Mouse (Mus musculus) forebrain, embryonic 13.5 days (tissue): ENCODE results near the gene Dcx. TPM values are rescaled to one million over a fixed set of nuclear protein-coding genes. Genes with fewer than 3 reads are reported as not detected.
A peak's percentile ranks its signal among the peaks of the same experiment; 100 is the strongest.

Experiments used
- ATAC-seq: fragments of 200-750 bp; cut with Nextera tagmentation; 2 replicates; pipeline ENCODE4 v1.8.0; 2017
- H3K27ac ChIP-seq: fragments of 300-500 bp; sonication (generic); 2 replicates; pipeline ENCODE4 v1.5.1; 2015; ENCODE audit warnings: inconsistent platforms, mild to moderate bottlenecking, moderate library complexity
- H3K27me3 ChIP-seq: fragments of 300-500 bp; sonication (generic); 2 replicates; pipeline ENCODE4 v1.6.1; 2015; ENCODE audit warnings: mild to moderate bottlenecking, inconsistent platforms
- H3K36me3 ChIP-seq: fragments of 300-500 bp; sonication (generic); 2 replicates; pipeline ENCODE4 v1.6.1; 2015; ENCODE audit warnings: mild to moderate bottlenecking, inconsistent platforms; ENCODE audit not compliant: poor library complexity, severe bottlenecking
- H3K4me1 ChIP-seq: fragments of 300-500 bp; sonication (generic); 2 replicates; pipeline ENCODE4 v1.6.1; 2015; ENCODE audit warnings: inconsistent platforms
- H3K4me2 ChIP-seq: fragments of 300-500 bp; sonication (generic); 2 replicates; pipeline ENCODE4 v1.6.1; 2015; ENCODE audit warnings: inconsistent platforms, mild to moderate bottlenecking, moderate library complexity
- H3K4me3 ChIP-seq: fragments of 300-500 bp; sonication (generic); 2 replicates; pipeline ENCODE4 v1.5.1; 2015; ENCODE audit warnings: mild to moderate bottlenecking, inconsistent platforms
- H3K9ac ChIP-seq: fragments of 300-500 bp; sonication (generic); 2 replicates; pipeline ENCODE4 v1.6.1; 2015; ENCODE audit warnings: mild to moderate bottlenecking, inconsistent platforms
- H3K9me3 ChIP-seq: fragments of 300-500 bp; sonication (generic); replicated peaks from 2 replicates; pipeline ENCODE4 v1.6.1; 2016; ENCODE audit warnings: inconsistent platforms
- WGBS: fragments of 180-500 bp; shearing (Covaris S2); methylation state at CpG from one replicate; pipeline ENCODE4 v1.1.7; 2015; 5-methylcytosine and 5-hydroxymethylcytosine counted together
- polyA plus RNA-seq: library from polyadenylated mRNA; unstranded; fragments of >200 nt; fragmentation: Nextera tagmentation; extraction: Ambion mirVana; gene quantifications from 2 replicates; pipeline ENCODE4 v1.2.1, GENCODE M21; 2015

Gene Dcx
- polyA plus RNA-seq, 1 experiment from 2014 or later = 196 TPM

DNA sequence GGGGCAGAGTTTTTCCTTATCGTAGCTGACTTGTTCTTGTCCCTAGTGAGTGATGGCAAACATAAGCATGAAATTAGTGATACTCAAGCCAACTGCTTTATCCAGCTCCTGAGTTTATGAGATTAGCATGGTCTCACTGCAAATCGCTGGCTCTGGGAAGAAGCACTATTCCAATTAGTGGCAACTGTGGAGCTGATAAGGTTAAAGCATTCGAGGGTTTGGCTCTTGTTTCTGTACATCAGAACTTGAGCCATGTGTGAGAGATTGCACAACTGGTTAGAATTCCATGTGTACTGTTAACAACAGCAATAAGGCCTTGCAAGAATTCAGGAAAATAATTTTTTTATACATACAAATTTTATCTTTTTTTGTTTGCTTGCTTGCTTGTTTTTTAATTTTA is 39.9 kb downstream of the Dcx start:
- 56% methylated on average over 3 of the region's 3 CpGs for WGBS
- no peak overlapping the region for H3K4me2 ChIP-seq
- H3K36me3 ChIP-seq = no peaks in the 10 kb centered on the region
- no peaks in the 10 kb centered on the region for H3K9me3 ChIP-seq
- ATAC-seq = no peak
- no peak overlapping the region for H3K27ac ChIP-seq
- H3K4me3 ChIP-seq = no peak overlapping the region
- no peaks in the 10 kb centered on the region for H3K27me3 ChIP-seq
- H3K4me1 ChIP-seq = peaks cover 6% of the 10 kb centered on the region; the same call in 1 of the 2 replicates
- no peak overlapping the region for H3K9ac ChIP-seq

DNA sequence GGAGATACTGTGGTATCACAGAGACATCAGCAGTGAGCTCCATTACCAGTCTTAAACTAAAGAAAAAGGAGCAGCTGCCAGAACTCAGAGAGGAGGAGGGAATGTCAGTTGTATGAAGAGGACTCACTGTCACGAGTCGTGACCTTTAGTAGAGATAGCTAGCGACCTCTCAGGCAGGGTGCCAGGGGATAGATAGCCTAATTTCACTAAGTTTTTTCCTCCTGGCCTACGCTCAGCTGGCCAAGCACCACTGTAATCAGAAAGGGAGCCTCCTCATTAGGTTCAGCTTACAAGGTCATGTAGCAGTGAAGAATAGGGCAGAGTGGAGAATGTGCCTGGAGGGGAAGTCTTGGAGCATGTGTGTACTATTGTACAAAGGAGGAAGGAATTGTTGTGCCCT is 47.3 kb downstream of the Dcx start:
- H3K4me1 ChIP-seq = peaks cover 22% of the 10 kb centered on the region
- ATAC-seq = no peak
- H3K27me3 ChIP-seq = peaks cover 8% of the 10 kb centered on the region; the same call in 1 of the 2 replicates
- H3K9me3 ChIP-seq = no peaks in the 10 kb centered on the region
- H3K36me3 ChIP-seq = no peaks in the 10 kb centered on the region
- H3K9ac ChIP-seq = no peak overlapping the region
- 67% methylated on average over 4 of the region's 4 CpGs for WGBS
- no peak overlapping the region for H3K4me3 ChIP-seq
- no peak overlapping the region for H3K27ac ChIP-seq
- no peak overlapping the region for H3K4me2 ChIP-seq

DNA sequence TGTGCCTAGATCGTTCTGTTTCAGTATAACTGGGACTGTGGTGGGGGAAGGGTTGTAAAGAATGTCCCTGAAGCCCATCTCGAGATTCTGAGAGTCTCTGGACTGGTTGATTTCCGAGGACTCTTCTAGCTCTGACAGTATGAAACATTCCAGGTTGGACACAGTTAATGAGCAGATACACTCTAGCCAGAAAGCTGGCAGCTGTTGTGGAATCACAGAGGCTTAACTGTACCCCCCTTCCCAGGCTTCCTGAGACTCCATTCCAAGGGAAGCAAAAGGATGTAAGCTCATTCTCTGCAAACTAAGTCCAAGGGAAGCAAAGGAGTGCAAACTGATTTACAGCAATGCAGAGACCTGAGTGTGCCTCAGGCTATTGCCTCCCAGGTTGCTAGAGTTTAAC is 48.2 kb downstream of the Dcx start:
- WGBS = 36% methylated on average over 3 of the region's 3 CpGs
- no peak overlapping the region for H3K9ac ChIP-seq

DNA sequence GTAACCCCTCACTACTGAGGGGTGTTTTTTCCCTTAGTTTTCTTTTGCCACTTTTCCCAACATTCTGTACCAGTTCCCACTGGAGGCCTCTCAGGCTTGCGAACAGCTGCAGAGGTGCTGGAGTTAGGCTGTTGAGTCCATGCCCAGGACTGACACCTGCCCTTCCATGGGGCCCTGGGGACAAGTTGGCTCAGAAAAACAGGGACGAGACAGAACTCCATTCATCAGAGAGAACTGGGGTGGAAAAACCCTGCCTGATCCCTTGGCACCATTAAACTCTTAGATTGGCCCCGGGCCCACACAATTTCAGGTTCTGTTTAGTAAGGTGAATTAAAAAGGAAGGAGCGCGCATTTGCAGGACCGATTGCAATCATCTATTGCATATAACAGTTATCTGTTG is 48.8 kb downstream of the Dcx start:
- H3K27ac ChIP-seq = no peak overlapping the region
- no peak overlapping the region for H3K9ac ChIP-seq
- ATAC-seq = no peak; the same call in 1 of the 2 replicates
- peaks cover 8% of the 10 kb centered on the region; the same call in 1 of the 2 replicates for H3K27me3 ChIP-seq
- H3K36me3 ChIP-seq = no peaks in the 10 kb centered on the region
- no peak overlapping the region for H3K4me2 ChIP-seq
- H3K4me3 ChIP-seq = no peak overlapping the region
- no peaks in the 10 kb centered on the region for H3K9me3 ChIP-seq
- 73% methylated on average over 6 of the region's 6 CpGs for WGBS
- H3K4me1 ChIP-seq = peaks cover 22% of the 10 kb centered on the region

More for the DNA sequence above, 48.2 kb downstream of the Dcx start:
- ATAC-seq = no peak
- Histone ChIP-seq H3K36me3 (no peaks in the 10 kb centered on the region), H3K9me3 (no peaks in the 10 kb centered on the region), H3K4me1 (peaks cover 22% of the 10 kb centered on the region), H3K4me3 (no peak overlapping the region), H3K27ac (no peak overlapping the region), H3K4me2 (no peak overlapping the region), H3K27me3 (peaks cover 8% of the 10 kb centered on the region; the same call in 1 of the 2 replicates)

DNA sequence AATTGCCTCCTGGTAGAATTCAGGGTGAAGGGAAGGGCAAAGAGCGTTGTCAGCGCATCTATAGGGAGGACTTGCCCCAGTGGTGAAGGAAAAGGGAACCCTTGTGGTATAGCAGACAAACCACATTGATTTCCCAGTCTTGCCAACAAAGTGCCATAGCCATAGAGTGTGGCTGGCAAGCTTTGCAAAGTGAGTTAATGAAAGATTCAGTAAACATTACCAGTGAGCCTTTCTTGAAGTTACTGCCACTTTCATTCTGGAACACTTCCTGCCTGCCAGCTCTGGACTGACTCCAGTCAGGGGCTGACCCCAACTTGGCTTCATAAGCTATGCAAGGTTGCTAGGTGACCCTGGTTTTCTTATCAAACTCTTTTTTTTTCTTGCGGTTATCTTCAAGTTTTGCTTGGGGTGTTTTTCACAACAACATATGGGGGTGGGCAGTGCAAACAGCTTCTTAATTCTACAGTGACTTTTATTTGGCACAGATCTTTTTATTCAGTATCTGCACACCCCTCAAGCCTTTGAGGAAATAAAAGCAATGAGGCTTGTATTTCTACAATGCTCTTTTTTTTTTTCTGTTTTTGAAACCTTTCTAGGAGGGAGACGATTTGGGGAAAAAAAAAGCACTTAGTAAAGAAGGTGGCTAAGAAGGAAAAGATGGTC is 51.2 kb downstream of the Dcx start:
- 0 out of 2 replicates have a peak overlapping the region, but pooled peaks have one; percentile 54 for H3K27ac ChIP-seq
- ATAC-seq = peak; percentile 76
- H3K36me3 ChIP-seq = 0 out of 2 replicates have a peak, but pooled peaks cover 2% of the 10 kb centered on the region
- H3K4me2 ChIP-seq = no peak overlapping the region
- no peak overlapping the region for H3K4me3 ChIP-seq
- H3K9ac ChIP-seq = no peak overlapping the region
- peaks cover 4% of the 10 kb centered on the region; the same call in 1 of the 2 replicates for H3K27me3 ChIP-seq
- H3K4me1 ChIP-seq = peaks cover 22% of the 10 kb centered on the region
- no peaks in the 10 kb centered on the region for H3K9me3 ChIP-seq
- WGBS = 63% methylated on average over 4 of the region's 4 CpGs

DNA sequence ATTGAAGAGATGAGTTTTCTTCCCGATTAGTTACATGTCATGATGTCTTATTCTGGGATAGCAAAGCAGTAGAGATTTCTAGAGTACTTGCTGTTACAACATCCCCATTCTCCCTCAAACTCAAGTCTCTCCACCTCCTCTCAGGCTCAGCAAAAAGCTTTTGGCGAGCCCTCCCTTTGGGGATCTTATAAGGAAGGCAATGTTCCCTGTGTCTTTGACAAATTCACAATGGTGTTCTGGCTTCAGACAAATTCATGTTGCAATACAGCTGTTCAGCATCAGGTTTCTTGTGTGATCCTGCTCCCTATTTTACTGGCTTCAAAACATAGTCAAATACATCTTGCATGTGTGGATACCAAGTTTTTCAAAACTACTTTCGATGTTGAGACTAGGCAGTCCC is 53.5 kb downstream of the Dcx start:
- Histone ChIP-seq H3K36me3 (0 out of 2 replicates have a peak, but pooled peaks cover 4% of the 10 kb centered on the region), H3K27ac (no peak overlapping the region), H3K4me1 (peaks cover 9% of the 10 kb centered on the region), H3K4me2 (no peak overlapping the region), H3K9ac (no peak overlapping the region), H3K27me3 (no peaks in the 10 kb centered on the region), H3K9me3 (no peaks in the 10 kb centered on the region), H3K4me3 (no peak overlapping the region)
- 80% methylated on average over 3 of the region's 3 CpGs for WGBS
- ATAC-seq = no peak

DNA sequence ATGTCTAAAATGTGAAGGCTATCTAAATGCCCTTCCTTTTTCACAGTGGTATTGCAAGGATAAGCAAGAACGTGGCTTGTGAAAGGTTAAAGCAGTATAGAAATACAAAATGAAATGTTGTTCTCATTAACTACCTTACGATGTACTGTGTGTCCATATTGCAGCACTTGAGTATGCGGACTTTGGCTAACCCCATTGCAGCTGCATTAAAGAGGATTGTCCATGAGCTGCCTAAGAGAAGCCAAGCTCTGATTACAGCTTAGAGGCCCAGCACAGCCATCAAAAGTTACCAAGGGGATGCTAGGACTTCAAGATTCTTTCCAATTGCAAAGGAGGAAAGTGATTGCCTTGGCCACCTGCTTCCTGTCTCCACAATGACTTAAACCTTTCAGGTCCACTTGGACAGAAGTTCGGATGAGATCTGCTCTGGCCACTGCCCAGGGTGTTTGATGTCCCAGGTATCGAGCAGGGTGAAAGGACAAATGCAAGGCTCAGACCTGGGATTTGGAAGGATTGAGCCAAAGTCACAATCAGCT is 65.9 kb downstream of the Dcx start:
- WGBS = 77% methylated on average over 5 of the region's 5 CpGs

DNA sequence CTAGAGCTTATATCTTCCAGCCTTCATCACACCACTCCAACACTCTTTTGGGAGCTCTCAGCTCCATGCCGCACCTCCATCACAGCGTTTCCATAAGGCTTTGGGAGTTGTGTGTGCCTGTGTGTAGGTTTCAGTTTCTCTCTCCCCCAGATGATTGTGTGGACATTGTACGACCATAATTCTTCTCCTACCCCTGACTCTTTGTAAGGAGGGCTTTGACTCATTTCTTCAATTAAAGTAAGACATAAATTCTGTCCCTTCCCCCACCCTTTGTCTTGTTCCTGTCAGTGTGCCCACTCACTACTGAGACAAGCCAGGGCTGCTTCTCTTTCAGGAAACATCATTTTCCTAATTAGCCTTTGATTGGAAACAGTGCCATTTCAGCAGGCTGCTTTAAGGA is 81.8 kb downstream of the Dcx start:
- ATAC-seq = no peak
- H3K27ac ChIP-seq = no peak overlapping the region
- no peaks in the 10 kb centered on the region for H3K9me3 ChIP-seq
- no peaks in the 10 kb centered on the region for H3K4me1 ChIP-seq
- no peaks in the 10 kb centered on the region; the same call in 1 of the 2 replicates for H3K27me3 ChIP-seq
- 63% methylated on average over 3 of the region's 3 CpGs for WGBS
- no peak overlapping the region for H3K4me3 ChIP-seq
- H3K36me3 ChIP-seq = no peaks in the 10 kb centered on the region
- H3K9ac ChIP-seq = no peak overlapping the region
- no peak overlapping the region for H3K4me2 ChIP-seq

More for the DNA sequence above, 65.9 kb downstream of the Dcx start:
- H3K9ac ChIP-seq = no peak overlapping the region
- no peaks in the 10 kb centered on the region for H3K9me3 ChIP-seq
- no peak overlapping the region for H3K4me2 ChIP-seq
- no peaks in the 10 kb centered on the region for H3K27me3 ChIP-seq
- H3K4me1 ChIP-seq = no peaks in the 10 kb centered on the region
- 0 out of 2 replicates have a peak, but pooled peaks cover 2% of the 10 kb centered on the region for H3K36me3 ChIP-seq
- no peak for ATAC-seq
- no peak overlapping the region for H3K27ac ChIP-seq
- no peak overlapping the region for H3K4me3 ChIP-seq

DNA sequence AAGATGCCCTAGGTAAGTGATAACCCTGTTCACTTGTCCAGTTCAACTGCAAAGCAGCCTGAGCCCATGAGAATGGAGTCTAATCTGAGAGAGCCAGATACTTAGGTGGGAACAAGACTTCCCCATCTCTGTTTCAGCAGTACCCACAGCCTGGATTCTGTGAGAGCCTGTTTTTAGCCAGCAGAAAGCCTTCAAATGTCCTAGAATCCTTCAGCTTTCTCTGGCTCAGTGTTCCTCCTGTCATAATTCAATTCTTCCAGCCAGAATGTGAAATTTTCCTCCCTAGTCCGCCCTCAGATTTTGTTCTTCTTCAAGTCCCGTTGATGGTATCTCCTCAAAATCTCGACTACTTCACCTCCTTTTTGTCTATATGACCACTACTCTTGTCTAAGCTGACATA is 83.1 kb downstream of the Dcx start:
- no peaks in the 10 kb centered on the region for H3K9me3 ChIP-seq
- no peak overlapping the region for H3K4me2 ChIP-seq
- ATAC-seq = no peak
- H3K4me3 ChIP-seq = no peak overlapping the region
- WGBS = 75% methylated on average over 3 of the region's 3 CpGs
- no peak overlapping the region for H3K27ac ChIP-seq
- no peaks in the 10 kb centered on the region; the same call in 1 of the 2 replicates for H3K27me3 ChIP-seq
- no peak overlapping the region for H3K9ac ChIP-seq
- no peaks in the 10 kb centered on the region for H3K4me1 ChIP-seq
- no peaks in the 10 kb centered on the region for H3K36me3 ChIP-seq

DNA sequence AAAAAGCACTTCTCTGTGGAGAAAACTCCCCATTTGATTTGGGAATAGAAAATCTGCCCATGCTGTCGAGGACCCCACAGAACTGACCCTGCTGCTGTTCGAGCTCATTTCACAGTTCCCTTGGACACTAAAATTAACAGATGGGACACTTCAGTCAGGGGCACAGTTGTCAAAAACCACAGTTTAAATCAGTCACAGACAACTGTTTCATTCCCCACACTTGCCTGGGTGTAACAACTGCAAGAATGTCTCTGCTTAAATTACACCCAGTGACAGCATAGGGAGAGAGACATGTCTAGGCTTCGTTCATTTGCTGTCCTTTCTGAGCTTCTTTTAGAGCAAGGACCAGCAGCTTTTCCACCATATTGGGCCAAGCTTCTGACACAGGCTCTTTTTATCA is 86.5 kb downstream of the Dcx start:
- Histone ChIP-seq H3K9me3 (no peaks in the 10 kb centered on the region), H3K4me3 (no peak overlapping the region), H3K36me3 (no peaks in the 10 kb centered on the region), H3K4me1 (no peaks in the 10 kb centered on the region), H3K27me3 (no peaks in the 10 kb centered on the region), H3K9ac (no peak overlapping the region), H3K4me2 (no peak overlapping the region), H3K27ac (no peak overlapping the region)
- no peak for ATAC-seq
- 74% methylated on average over 3 of the region's 3 CpGs for WGBS

DNA sequence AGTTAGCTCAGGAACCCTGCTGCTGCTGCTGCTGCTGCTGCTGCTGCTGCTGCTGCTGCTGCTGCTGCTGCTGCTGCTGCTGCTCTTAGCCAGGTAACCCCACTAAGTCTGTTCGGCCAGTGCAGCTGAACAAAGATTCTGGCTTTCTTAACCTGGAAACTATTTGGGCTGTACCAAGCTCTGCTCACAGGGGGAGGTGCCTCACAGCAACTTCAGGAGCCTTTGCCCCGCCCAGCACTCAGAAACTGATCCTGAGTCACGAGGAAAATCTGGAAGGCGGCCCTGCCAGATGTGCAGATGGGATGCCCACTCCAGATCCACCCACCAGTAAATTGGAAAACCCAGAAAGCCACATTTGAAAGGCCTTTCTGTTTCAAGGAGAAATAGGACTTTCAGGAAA is 105.9 kb downstream of the Dcx start, which contains the start of gene Capn6:
TSS of gene Capn6 (minus strand) at position 203 of the 400 bp plus-strand sequence.
- Histone ChIP-seq H3K4me1 (no peaks in the 10 kb centered on the region), H3K4me2 (no peak within 1 kb of the TSS), H3K9ac (no peak within 1 kb of the TSS), H3K9me3 (no peaks in the 10 kb centered on the region), H3K27ac (no peak within 1 kb of the TSS), H3K36me3 (no peaks in the 10 kb centered on the region), H3K27me3 (no peaks in the 10 kb centered on the region), H3K4me3 (no peak within 1 kb of the TSS)
- ATAC-seq = no peak
- 61% methylated on average over 4 of the region's 4 CpGs for WGBS

DNA sequence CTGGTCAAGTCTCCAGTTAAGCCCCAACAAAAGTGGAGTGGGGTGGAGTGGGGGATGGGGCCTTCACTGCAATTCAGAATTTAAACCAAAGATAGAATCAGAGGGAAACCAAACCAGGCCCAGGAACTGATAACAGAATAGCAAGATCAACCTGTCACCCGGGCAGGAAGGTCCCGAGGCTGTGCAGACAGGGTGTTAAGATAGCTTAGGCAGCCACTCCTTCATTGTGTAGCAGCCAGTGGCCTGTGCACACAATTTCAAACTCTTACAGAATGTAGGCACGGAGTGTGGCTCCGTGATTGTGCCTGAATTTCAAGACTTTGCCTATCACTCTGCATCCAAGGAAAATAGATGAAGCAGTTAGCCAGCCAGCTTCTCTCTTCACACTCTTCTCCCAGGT is 106.6 kb downstream of the Dcx start:
- H3K9me3 ChIP-seq = no peaks in the 10 kb centered on the region
- no peaks in the 10 kb centered on the region for H3K36me3 ChIP-seq
- no peaks in the 10 kb centered on the region for H3K27me3 ChIP-seq
- H3K9ac ChIP-seq = no peak overlapping the region
- 53% methylated on average over 4 of the region's 4 CpGs for WGBS
- no peak for ATAC-seq
- no peak overlapping the region for H3K4me2 ChIP-seq
- H3K27ac ChIP-seq = no peak overlapping the region
- no peaks in the 10 kb centered on the region for H3K4me1 ChIP-seq
- no peak overlapping the region for H3K4me3 ChIP-seq
